7 mouse cellular contexts compared by ENCODE assay signal in the genomic region with DNA sequence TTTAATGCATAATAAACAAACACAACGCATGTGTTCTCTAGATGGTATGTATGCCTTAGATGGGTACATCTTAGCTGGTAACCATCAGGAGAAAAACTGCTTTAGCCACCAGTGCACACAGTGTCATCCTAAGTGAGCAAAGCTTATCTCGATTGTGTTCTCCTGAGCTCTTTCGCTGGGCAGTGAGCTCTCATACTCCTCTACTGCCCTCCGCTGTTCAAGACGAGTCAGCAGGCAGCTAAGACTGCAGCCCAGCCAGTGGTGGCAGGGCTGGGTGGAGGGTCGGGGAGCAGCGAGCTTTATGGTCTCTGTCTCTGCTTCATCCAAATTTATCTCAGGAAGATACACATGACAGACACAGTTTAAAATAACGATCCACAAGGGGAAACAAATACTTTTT.
A peak's percentile ranks its signal among the peaks of the same experiment; 100 is the strongest.
DNase-seq lines count a peak whose midpoint lies in the region; ATAC-seq lines count a peak whose summit lies in the region.

No protein-coding gene starts in this region.

- H3K9me3 ChIP-seq in hindbrain, embryonic 16.5 days (ENCODE audit: control insufficient read depth, low read length), result no peaks in the 10 kb centered on the region
- H3K9me3 ChIP-seq in hindbrain, embryonic 10.5 days, result no peaks in the 10 kb centered on the region
- no peaks in the 10 kb centered on the region for H3K9me3 ChIP-seq in embryonic facial prominence, embryonic 11.5 days (replicated peaks; ENCODE audit: control insufficient read depth, low read length)
- H3K9me3 ChIP-seq in forebrain, embryonic 11.5 days (ENCODE audit: control insufficient read depth, low read length), result no peaks in the 10 kb centered on the region

- no peaks in the 10 kb centered on the region for H3K27me3 ChIP-seq in hindbrain, embryonic 16.5 days (replicated peaks; ENCODE audit: control insufficient read depth, insufficient read depth, low read length)
- no peaks in the 10 kb centered on the region for H3K27me3 ChIP-seq in hindbrain, embryonic 10.5 days (ENCODE audit: insufficient read depth, poor library complexity, severe bottlenecking)
- H3K27me3 ChIP-seq in embryonic facial prominence, embryonic 11.5 days (ENCODE audit: control insufficient read depth, insufficient read depth, low read length), result no peaks in the 10 kb centered on the region
- no peaks in the 10 kb centered on the region for H3K27me3 ChIP-seq in forebrain, embryonic 11.5 days (ENCODE audit: control insufficient read depth, insufficient read depth, low read length)

- no peak overlapping the region for H3K4me3 ChIP-seq in hindbrain, embryonic 16.5 days (ENCODE audit: low read length)
- no peak overlapping the region for H3K4me3 ChIP-seq in hindbrain, embryonic 10.5 days
- H3K4me3 ChIP-seq in embryonic facial prominence, embryonic 11.5 days (ENCODE audit: low read depth, low read length), result no peak overlapping the region
- no peak overlapping the region for H3K4me3 ChIP-seq in forebrain, embryonic 11.5 days (ENCODE audit: low read depth, low read length)

- peak; percentile 64; the same call in 1 of the 2 replicates for ATAC-seq in hindbrain, embryonic 16.5 days
- ATAC-seq in embryonic facial prominence, embryonic 11.5 days (replicated peaks; ENCODE audit: insufficient number of reproducible peaks, low FRiP score, low TSS enrichment, low read depth), result no peak
- ATAC-seq in forebrain, embryonic 11.5 days (replicated peaks; ENCODE audit: low FRiP score), result no peak

- no peak overlapping the region for H3K27ac ChIP-seq in hindbrain, embryonic 16.5 days (ENCODE audit: low read depth, low read length)
- H3K27ac ChIP-seq in hindbrain, embryonic 10.5 days, result no peak overlapping the region
- H3K27ac ChIP-seq in embryonic facial prominence, embryonic 11.5 days (replicated peaks; ENCODE audit: low read depth, low read length), result no peak overlapping the region
- H3K27ac ChIP-seq in forebrain, embryonic 11.5 days (ENCODE audit: low read depth, low read length), result no peak overlapping the region

- no peak overlapping the region for H3K4me2 ChIP-seq in hindbrain, embryonic 16.5 days (ENCODE audit: low read length)
- H3K4me2 ChIP-seq in embryonic facial prominence, embryonic 11.5 days (ENCODE audit: low read depth, low read length), result no peak overlapping the region
- H3K4me2 ChIP-seq in forebrain, embryonic 11.5 days (ENCODE audit: low read depth, low read length, severe bottlenecking), result no peak overlapping the region

- H3K36me3 ChIP-seq in hindbrain, embryonic 16.5 days (ENCODE audit: control insufficient read depth, insufficient read depth, low read length), result no peaks in the 10 kb centered on the region
- no peaks in the 10 kb centered on the region for H3K36me3 ChIP-seq in hindbrain, embryonic 10.5 days
- H3K36me3 ChIP-seq in embryonic facial prominence, embryonic 11.5 days (replicated peaks; ENCODE audit: control insufficient read depth, insufficient read depth, low read depth, low read length), result no peaks in the 10 kb centered on the region
- H3K36me3 ChIP-seq in forebrain, embryonic 11.5 days (ENCODE audit: control insufficient read depth, insufficient read depth, low read length), result no peaks in the 10 kb centered on the region

- DNase-seq in hindbrain, embryonic 10.5 days (ENCODE audit: low spot score), result no peak
- peak; percentile 19 for DNase-seq in urinary bladder, postnatal 25 days (ENCODE audit: low spot score)
- DNase-seq in urinary bladder, adult 18-20 months (ENCODE audit: low spot score in 2 of 2), result no peak
- DNase-seq in embryonic facial prominence, embryonic 11.5 days (ENCODE audit: low spot score), result peak; percentile 63
- DNase-seq in lung, postnatal 10 days, result peak; percentile 63
- no peak for DNase-seq in forebrain, embryonic 11.5 days (ENCODE audit: low spot score)

- WGBS in hindbrain, embryonic 16.5 days, result 48% methylated on average over 8 of the region's 8 CpGs
- WGBS in hindbrain, embryonic 10.5 days, result 43% methylated on average over 8 of the region's 8 CpGs
- 44% methylated on average over 8 of the region's 8 CpGs for WGBS in embryonic facial prominence, embryonic 11.5 days
- WGBS in forebrain, embryonic 11.5 days, result 44% methylated on average over 8 of the region's 8 CpGs

- H3K9ac ChIP-seq in hindbrain, embryonic 16.5 days (ENCODE audit: low read depth, low read length), result no peak overlapping the region
- H3K9ac ChIP-seq in embryonic facial prominence, embryonic 11.5 days (replicated peaks; ENCODE audit: low read length), result no peak overlapping the region
- H3K9ac ChIP-seq in forebrain, embryonic 11.5 days (ENCODE audit: low read length), result no peak overlapping the region

- H3K4me1 ChIP-seq in hindbrain, embryonic 16.5 days (ENCODE audit: control insufficient read depth, insufficient read depth, low read depth, low read length), result no peaks in the 10 kb centered on the region; the same call in 1 of the 2 replicates
- H3K4me1 ChIP-seq in hindbrain, embryonic 10.5 days (replicated peaks), result peaks cover 13% of the 10 kb centered on the region; the same call in 1 of the 2 replicates
- peaks cover 2% of the 10 kb centered on the region; the same call in 1 of the 2 replicates for H3K4me1 ChIP-seq in embryonic facial prominence, embryonic 11.5 days (ENCODE audit: control insufficient read depth, insufficient read depth, low read length)
- no peaks in the 10 kb centered on the region for H3K4me1 ChIP-seq in forebrain, embryonic 11.5 days (replicated peaks; ENCODE audit: control insufficient read depth, insufficient read depth, low read length)

Comparison
In these comparisons a context has a peak if more than half of its experiments do, and no peak if none do; other contexts are left out.
1. DNase-seq: peak in urinary bladder, postnatal 25 days (single experiment), embryonic facial prominence, embryonic 11.5 days (single experiment) and lung, postnatal 10 days (single experiment); none in hindbrain, embryonic 10.5 days (single experiment), urinary bladder, adult 18-20 months (0 of 2) and forebrain, embryonic 11.5 days (single experiment).